Mouse (Mus musculus): ENCODE measurements around the gene Washc1.
"Not testable (repeated sequence)": the region's sequence is repeated elsewhere in the genome, so short reads cannot be mapped to it uniquely, and the experiment has no call there.

The Washc1 gene

GRCm38 (mm10) chr17:66111402-66111959 lies at the start of gene Washc1:
Washc1 (plus strand) TSS chr17:66111545.
- in situ Hi-C loops (cut with MboI, MseI), result no loop called here

GRCm38 (mm10) chr17:66065115-66065514 lies 46.2 kb upstream of the Washc1 start:
- in situ Hi-C loops (cut with MboI, MseI), result no loop called here

GRCm38 (mm10) chr17:66069036-66069435 lies 42.3 kb upstream of the Washc1 start:
- in situ Hi-C loops (cut with MboI, MseI), result not testable (repeated sequence)

- in situ Hi-C loops (cut with MboI, MseI), result no loop called here
These were observed 37.4 kb upstream of the Washc1 start for GRCm38 (mm10) chr17:66073971-66074370.

- in situ Hi-C loops (cut with MboI, MseI), result no loop called here
These were observed 35.5 kb upstream of the Washc1 start for GRCm38 (mm10) chr17:66075827-66076173.

- in situ Hi-C loops (cut with MboI, MseI), result no loop called here
These were observed 35.0 kb upstream of the Washc1 start for GRCm38 (mm10) chr17:66076174-66076927.

- in situ Hi-C loops (cut with MboI, MseI), result no loop called here
These were observed 34.4 kb upstream of the Washc1 start, which contains the start of gene Ankrd12 for GRCm38 (mm10) chr17:66076934-66077333. Ankrd12 (minus strand) TSS chr17:66077089.

GRCm38 (mm10) chr17:66077437-66077850 lies 33.9 kb upstream of the Washc1 start:
- in situ Hi-C loops (cut with MboI, MseI), result no loop called here

- in situ Hi-C loops (cut with MboI, MseI), result no loop called here
These were observed 26.9 kb upstream of the Washc1 start for GRCm38 (mm10) chr17:66084486-66084885.

GRCm38 (mm10) chr17:66085038-66085437 lies 26.3 kb upstream of the Washc1 start:
- in situ Hi-C loops (cut with MboI, MseI), result no loop called here

- in situ Hi-C loops (cut with MboI, MseI), result no loop called here
These were observed 21.1 kb upstream of the Washc1 start for GRCm38 (mm10) chr17:66090251-66090650.

GRCm38 (mm10) chr17:66091392-66091791 lies 20.0 kb upstream of the Washc1 start:
- in situ Hi-C loops (cut with MboI, MseI), result no loop called here

GRCm38 (mm10) chr17:66092065-66092464 lies 19.3 kb upstream of the Washc1 start:
- in situ Hi-C loops (cut with MboI, MseI), result no loop called here

- in situ Hi-C loops (cut with MboI, MseI), result no loop called here
These were observed 18.7 kb upstream of the Washc1 start for GRCm38 (mm10) chr17:66092664-66093063.

GRCm38 (mm10) chr17:66100566-66101379 lies 10.6 kb upstream of the Washc1 start:
- in situ Hi-C loops (cut with MboI, MseI), result loop anchor here (5.0 kb wide), 1 partner anchor 153 kb away; no protein-coding TSS in a partner anchor

GRCm38 (mm10) chr17:66101380-66102330 lies 9.7 kb upstream of the Washc1 start, which contains the start of gene Ndufv2:
Ndufv2 (minus strand) TSS chr17:66101559.
- in situ Hi-C loops (cut with MboI, MseI), result loop anchor here (5.0 kb wide), 1 partner anchor 154 kb away; no protein-coding TSS in a partner anchor

- in situ Hi-C loops (cut with MboI, MseI), result loop anchor here (5.0 kb wide), 1 partner anchor 157 kb away; no protein-coding TSS in a partner anchor
These were observed 7.3 kb upstream of the Washc1 start for GRCm38 (mm10) chr17:66104076-66104475.

- in situ Hi-C loops (cut with MboI, MseI), result no loop called here
These were observed 4.6 kb upstream of the Washc1 start for GRCm38 (mm10) chr17:66106601-66107267.

- in situ Hi-C loops (cut with MboI, MseI), result no loop called here
These were observed 3.9 kb upstream of the Washc1 start for GRCm38 (mm10) chr17:66107466-66107865.

GRCm38 (mm10) chr17:66108198-66108597 lies 3.1 kb upstream of the Washc1 start:
- in situ Hi-C loops (cut with MboI, MseI), result no loop called here

All from T-helper 2 cell (primary cell).